Mouse (Mus musculus) cerebellum, adult 18-20 months (tissue): Measurements from ENCODE around the gene Ptpa.
A peak's percentile ranks its signal among the peaks of the same experiment; 100 is the strongest.

Experiments used
- DNase-seq, 2 experiments: peaks; one replicate each; pipeline ENCODE4 v3.0.0; 2021

Ptpa gene

DNA sequence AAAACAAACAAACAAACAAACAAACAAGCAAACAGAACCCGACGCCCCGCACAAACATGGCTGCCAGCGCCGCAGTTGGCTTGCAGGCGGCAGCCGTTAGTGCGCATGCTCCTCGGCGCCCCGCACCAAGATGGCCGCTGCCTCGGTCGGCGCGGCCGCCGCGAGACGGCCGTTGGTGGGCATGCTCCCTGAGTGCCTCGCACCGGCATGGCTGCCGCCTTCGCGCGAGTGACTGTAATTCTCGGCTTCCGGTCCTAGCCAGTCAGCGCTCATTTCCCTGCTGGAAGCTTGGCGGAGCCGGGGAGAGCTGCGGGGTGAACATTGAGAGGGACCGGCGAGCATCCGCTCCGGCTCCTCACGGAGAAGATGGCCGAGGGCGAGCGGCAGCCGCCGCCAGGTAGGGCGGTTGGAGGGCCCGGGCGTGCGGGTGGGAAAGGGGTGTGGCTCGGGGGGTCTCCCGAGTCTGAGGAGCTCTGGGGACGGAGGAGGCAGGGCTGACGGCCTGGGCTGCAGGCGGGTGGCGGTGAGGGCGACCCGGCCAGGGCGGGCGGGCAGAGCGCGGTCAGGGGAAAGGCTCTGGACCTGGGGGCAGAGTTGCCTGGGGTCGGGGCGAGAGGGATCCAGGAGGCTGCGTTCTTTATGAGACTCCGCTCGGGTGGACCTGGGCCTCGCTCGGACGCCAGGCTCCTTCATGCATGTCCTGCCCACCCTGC lies at the start of gene Ptpa:
Gene Ptpa (plus strand): TSS at position 104 of the 713 bp plus-strand sequence.
- peak; percentile 87 to 95 for DNase-seq

DNA sequence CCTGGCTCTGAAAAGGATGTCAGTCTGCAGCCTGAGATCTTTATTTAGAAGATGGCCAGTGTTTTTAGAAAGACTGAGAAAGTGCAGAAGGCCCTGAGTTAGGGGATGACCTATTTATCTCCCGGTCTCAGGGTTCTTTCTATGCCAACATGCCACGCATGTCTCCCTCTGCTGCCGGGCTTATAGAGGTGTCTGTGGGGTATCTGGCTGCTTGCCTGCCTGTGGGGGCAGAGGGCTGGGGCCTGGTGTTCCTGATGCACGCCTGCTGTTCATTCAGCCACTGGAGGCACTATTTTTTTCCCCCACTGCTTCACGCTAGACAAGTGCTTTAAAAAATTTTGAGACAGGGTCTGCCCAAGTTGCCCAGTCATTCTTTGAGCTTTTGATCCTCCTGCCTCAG lies 49.6 kb upstream of the Ptpa start:
- no peak for DNase-seq

DNA sequence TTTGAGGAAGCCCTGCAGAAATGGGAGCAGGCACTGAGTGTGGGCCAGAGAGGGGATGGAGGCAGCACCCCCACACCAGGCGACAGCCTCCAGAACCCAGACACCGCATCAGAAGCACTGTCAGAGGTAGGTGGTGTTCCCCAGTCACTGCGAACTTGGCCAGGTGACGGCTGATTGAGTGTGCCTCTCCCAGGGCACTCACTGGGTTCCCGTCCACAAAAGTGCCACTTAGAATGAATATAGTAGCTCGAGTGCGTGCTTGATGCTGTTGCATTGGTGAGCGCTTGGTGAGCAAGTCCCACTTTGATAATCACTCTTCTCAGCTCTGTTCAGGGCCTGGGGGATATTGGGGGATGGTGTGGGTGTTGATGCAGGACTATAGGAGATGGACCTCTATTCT lies 44.3 kb upstream of the Ptpa start:
- no peak for DNase-seq

DNA sequence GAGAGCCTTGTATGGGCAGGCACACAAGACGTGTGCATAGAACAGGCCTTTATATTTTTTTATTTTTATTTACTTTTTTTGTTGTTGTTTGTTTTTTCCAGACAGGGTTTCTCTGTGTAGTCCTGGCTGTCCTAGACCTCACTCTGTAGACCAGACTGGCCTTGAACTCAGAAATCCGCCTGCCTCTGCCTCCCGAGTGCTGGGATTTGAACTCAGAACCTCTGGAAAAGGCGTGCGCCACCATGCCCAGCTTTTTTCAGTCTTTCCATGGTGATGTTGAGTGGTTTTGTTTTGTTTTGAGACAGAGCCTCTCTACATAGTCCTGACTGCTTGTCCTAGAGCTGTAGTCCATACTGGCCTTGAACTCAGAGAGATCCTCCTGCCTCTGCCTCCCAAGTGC lies 43.1 kb upstream of the Ptpa start:
- no peak for DNase-seq

DNA sequence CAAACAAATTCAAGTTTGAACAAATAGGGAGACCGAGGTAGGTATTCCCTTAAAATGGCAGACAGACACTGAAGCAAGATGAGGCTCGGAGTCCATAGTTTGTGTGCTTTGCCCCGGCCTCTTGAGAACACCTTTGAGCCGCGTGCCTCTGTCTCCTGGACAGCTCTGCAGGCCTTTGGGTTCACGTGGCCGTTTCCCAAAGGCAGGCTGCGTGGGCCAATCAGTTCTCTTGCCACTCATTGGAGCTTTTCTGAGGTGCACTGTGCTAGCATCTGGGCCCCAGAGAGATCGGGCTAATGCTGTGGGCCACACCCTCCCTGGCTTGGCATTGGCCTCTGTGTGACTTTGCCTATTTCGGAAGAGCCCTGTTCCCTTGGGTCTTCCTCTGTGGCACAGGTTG lies 39.9 kb upstream of the Ptpa start:
- no peak for DNase-seq

DNA sequence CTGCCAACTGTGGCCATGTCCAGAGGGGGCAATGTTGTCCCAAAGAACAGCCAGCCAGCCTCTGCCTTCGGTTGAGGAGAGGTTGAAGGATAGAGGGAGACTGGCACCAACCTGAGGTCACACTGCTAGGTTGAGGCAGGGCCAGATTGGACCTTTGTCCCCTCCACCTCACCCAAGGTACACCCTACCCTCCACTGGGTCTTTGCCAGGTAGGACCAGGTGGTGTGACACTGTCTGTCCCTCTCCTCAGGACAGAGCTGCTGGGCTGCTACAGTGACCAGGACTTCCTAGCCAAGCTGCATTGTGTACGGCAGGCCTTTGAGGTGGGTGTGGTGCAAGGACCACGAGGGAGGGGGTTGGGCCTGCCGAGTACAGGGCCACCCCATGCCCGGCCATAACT lies 38.1 kb upstream of the Ptpa start:
- no peak for DNase-seq

DNA sequence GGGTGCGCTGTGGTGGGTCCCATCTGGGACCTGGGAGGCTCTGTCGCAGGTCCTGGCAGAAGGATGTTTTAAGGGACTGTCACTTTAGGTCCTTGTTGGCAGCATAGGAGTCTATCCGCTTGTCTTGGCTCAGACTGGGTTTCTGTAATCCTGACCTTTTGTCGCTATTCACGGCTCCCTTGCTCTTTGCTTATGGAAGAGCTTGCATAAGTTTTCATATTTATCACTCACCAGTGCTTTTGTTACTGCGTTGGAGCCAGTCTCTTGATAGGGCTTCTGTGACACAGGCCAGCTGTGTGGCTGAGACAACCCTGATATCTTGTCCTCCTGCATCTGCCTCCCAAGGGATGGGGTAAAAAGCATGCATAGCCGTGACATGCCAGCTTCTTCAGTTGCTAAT lies 36.5 kb upstream of the Ptpa start:
- DNase-seq = no peak

DNA sequence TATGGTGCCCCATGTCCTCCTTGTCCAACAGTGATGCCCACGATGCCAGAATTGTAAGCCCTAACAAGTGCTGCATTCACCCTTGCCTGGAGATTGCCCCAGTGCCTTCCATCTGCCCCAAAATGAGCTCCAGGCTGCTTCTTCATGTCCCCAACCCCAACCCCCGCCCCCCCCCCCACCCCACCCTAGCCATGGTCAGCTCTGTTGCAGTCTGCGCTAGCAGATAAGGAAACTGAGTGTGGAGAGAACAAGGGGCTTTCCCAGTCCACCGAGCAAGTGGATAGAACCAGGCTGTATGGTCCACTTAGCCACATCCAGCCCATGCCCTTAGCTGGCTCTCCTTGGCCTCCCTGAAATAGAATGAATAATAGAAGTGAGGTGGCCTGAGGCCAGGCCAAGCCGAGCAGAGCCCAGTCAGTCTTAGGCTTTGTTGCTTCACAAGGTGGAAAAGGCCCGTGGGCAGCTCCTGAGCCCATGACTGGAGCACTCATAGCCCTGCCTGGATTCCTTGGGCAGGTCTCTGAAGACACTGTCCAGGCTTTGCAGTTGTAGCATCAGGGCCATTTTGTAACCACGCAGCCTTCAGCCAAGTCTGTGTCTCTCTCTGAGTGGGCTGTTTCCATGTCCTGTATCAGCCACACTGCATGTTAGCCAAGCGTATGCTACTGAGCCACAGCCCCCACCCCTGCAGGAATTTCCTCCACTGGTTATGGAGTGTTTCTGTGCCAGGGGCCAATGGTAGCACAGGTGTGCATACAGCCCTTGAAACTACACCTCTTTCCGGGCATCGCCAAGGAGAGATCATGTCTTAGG lies 35.1 kb upstream of the Ptpa start:
- no peak for DNase-seq

DNA sequence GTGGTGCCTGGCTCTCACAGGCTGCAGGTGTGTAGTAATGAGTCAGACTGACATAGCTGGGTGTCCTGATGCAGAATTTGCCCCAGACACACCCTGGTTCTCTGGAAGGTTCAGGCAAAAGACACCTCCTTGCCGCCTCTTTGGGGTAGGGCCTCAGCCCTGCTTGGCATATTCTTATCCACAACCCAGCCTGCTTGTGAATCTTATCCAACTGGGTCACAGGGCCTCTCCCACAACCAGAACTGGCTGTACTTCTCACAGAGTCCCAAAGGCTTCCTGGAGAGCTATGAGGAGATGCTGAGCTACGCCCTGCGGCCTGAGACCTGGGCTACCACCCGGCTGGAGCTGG lies 34.5 kb upstream of the Ptpa start:
- DNase-seq = no peak

DNA sequence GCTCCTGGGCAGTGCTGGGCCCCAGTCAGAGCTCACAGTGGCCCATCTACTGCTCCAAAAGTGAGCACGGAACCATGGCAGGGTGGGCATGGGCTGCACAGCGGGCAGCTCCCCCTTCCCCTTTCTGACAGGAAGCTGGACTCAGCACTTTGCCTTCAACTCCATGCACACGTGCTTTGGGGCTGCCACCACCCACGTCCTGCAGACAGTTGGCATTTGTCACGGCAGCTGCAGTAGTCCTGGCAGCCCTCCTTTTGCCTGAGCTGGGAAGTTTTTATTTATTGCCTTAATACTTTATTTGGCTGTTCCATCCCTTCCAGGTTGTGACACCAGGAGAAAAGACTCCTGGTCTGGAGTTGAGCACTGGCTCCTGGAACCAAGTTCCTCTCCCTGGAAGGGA lies 31.0 kb upstream of the Ptpa start:
- DNase-seq = no peak

DNA sequence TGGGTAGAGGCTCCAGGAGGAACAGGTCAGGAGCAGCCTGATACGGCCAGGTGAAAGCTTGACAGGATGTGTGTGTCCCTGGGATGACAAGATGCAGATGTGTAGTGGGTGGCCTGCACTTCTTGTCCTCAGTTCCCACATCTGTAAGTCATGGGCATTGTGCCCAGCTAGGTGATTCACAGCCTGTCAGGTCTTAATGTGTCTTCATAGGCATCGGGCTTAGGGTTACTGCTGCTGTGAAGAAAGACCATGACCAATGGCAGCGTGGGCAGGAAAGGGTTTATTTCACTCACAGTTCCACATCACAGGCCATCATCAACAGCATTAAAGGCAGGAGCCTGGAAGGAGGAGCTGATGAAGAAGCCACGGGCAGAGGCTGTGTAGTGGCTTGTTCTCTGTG lies 30.2 kb upstream of the Ptpa start:
- no peak for DNase-seq

DNA sequence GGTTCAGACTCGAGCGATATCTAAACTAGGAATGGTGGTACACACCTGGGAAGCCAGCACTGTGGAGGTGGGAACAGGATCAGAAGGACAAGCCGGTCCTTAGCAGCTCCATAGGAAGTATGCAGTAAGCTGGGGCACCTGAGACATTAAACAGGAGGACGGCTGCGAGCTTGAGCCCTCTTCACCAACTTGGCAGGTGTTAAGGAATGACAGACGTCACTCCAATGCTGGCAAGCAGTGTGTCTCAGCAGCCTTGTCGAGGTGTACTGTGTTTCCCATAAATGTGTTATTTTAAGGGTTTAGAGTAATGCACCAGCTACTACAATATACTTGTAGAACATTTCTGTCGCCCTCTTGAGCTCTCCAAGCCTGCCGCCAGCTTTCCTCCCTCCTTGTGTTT lies 28.9 kb upstream of the Ptpa start:
- DNase-seq = no peak

DNA sequence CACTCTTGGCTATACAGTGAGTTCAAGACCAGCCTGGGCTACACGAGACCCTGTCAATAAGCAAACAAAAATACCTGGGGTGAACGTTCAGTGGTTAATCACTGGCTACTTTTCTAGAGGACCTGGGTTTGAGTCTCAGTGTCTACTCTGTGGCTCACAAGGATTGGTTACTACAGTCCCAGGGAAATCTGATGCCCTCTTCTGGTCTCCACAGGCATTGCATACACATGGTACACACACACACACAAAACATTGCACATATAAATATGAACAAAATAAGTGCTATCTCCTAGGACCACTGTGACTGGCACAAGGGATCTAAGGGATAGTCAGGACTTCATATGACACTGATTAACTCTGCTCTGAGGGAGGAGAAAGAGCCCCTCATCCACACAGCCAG lies 26.8 kb upstream of the Ptpa start:
- DNase-seq = no peak

DNA sequence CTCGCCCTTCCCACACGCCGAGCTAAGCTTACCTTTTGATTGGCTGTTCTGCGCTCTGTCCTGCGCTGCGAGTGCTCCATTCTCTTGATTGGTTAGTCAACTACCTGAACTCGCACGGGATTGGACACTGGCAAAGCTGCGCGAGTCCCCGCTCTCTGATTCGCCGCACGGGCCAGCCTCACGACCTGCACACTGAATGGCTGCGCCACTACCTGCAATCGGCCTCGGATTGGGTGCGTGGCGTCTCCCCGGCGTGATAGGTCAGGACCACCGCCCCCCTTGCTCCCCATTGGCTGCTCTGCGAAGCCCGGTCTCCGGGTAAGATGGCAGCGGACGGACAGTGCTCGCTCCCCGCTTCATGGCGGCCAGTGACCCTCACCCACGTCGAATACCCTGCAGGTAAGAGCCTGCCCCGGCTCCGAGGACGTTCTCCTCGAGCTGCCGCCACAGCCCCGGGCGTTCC lies 23.7 kb upstream of the Ptpa start, which contains the start of gene Dolpp1:
Gene Dolpp1 (plus strand): TSS at position 141 of the 463 bp plus-strand sequence.
- DNase-seq = peak; percentile 94 to 98

DNA sequence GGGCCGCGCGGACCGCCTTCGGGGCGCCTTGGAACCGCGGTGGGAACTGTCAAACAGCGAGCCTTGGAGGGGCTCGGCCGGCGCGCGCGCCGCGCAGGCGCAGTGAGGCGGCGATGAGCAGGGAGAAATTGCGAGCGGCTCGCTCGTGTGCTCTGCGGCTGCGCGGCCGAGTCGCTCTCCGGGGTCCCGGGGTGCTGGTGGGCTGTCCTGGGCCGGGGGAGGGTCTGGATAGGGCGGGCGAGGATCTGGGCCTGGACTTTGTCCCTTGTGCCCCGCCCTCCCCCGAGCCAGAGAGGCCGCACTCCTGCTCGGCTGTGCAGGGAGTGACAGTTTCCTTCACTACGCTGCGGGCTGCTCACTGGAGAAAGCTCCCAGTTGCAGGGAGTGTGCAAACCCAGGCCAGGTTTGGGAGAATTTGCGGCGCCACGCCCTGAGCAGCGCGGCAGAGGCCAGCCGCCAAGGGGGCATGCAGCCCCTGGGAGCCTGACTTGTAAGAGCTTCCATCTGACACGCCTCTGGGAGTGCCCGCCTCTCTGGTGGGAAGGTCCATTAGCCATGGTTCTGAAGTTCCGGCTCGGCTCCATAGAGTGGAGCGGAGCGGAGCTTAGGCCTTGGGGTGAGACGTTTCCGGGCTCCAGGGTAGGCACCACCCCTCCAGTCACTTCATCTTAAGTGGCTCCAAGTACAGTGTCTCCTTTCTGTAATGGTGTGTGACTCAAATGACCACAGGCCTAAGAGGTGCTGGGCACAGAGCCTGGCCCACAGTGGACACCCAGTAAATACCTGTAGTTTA lies 23.1 kb upstream of the Ptpa start:
- peak; percentile 59 to 86 for DNase-seq

DNA sequence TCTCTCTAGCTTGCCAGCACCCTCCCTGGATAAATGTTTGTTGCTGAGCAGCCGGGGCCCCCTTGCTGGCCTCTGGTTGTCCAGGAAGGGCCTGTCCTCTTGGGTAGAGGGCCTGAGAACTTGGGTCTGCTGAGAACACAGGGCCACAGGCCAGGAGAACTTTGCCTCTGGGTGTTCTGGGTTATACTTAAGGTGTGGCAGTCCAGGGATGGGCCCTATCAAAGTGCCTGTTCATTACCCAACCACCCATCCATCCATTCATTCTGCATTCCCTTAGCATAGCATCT lies 22.5 kb upstream of the Ptpa start:
- DNase-seq = no peak

DNA sequence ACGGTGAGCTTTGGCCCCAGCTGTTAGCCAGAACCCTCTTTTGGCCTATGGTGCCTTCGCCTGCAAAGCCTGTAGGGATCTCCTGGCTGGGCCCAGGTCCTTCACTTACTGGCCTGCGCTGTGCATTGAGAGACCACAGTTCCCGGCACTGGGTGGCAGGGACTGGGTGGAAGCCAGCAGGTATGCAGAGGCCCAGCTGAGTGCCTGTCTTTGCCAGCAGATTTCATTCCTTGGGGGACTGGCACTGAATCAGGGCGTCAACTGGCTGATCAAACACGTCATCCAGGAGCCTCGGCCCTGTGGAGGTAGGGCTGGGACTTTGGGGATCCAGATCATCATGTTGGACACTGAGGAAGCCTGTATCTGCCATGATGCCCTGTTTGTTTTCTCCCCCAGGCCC lies 20.1 kb upstream of the Ptpa start:
- no peak for DNase-seq

DNA sequence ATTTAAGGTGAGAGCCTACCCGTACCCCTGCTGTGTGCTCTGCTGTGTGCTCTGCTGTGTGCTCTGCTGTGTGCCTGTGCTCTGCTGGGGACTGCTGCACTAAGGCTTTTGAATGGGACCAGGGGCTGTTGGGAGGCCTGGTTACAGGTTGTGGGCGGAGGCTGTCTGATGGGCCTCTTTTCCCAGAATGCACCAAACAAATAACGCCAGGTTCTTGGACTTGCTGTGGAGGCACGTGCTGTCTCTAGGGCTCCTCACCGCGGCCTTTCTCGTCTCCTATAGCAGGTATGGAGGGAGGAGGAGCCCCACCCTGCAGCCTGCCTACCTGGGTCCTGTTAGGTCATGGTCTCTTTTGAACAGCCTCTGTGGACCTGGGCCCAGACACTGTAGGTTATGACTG lies 19.6 kb upstream of the Ptpa start:
- no peak for DNase-seq

DNA sequence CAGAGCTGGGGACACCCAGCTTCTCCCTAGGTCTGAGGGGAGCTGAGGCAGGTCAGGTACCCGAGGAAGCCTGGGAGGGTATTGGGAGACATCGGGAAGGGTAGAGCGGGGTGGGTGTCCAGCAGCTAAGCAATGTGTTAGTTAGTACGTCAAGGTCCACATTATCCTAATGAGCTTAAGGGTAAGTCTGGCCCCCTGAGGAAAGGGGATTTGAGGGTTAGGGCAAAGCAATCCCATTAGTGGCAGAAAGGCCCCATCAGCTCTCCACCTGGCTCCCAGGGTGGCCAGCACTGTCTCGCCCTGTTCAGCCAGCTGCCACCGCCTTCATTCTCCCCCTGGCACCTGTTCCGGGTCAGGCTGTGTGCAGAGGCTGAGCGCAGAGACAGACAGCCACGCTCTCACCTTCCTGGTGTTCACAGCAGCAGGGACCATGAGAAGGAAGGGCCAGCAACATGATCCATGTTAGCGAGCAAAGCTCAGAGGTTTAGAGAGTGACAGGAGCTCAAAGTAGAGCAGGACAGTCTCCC lies 17.8 kb upstream of the Ptpa start:
- no peak for DNase-seq

DNA sequence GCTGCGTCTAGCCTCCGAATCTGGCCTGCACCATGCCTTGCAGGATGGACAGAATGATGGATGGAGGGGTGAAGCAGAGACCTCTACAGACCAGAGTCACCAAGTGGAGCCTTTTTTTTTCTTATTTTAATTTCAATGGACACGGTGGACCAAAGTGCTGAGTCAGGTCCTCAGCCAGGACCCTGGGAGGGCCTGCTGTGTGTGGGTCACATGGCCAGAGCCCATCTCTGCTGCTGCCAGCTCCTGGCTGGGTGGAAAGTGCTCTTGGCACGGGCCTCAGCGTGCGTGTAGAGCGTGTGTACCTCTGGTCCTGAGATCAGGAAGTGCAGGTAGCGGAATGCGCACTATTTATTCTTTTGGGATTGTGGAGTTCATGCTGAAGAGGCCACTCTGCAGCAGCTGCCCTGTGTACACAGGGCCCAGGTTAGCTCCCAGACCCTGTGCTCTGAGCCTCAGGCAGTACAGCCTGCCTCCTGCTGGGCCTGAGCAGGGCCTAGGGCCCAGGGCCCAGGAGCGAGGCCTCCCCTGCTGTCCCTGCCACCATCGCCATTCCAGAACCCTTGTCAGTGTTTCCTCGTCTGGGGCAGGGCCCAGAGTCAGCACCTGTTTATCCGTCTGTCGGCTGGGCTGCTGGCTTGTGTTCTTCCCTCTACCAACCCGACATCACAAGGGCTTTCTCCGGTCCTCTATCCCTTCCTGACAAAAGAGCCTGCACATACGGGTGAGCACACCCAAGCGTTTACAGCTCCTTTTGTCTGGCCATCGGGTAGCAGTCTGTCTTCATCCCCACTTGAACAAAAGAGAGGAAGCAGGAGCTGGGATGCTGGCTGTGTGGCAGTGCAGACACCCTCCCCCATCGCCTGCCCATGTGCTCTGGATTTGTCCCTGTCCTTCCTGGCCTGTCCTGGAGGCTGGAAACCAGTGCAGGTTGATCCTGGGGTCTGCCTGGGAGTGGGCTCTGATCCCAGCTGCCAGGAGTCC lies 16.4 kb upstream of the Ptpa start:
- peak; percentile 82 to 87 for DNase-seq

DNA sequence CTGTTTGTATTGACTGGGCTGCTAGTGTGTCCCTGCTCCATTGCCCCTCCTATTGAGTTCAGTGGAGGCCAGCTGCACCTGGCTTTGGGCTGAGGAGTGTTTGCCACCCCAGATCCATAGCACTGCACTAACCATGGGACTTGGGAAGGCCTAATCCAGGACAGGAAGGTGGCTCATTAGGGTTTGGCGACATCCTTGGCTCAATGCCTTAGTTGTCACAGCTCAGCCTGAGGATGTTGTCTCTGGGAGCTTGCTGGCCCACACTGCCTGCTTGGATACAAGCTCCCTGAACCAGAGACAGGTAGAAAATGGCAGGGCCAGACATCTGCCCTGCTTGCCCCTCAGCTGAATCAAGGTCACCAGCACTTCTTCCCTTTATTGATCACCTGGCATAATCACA lies 14.3 kb upstream of the Ptpa start:
- peak in 1 of 2 experiments; percentile 39 for DNase-seq

DNA sequence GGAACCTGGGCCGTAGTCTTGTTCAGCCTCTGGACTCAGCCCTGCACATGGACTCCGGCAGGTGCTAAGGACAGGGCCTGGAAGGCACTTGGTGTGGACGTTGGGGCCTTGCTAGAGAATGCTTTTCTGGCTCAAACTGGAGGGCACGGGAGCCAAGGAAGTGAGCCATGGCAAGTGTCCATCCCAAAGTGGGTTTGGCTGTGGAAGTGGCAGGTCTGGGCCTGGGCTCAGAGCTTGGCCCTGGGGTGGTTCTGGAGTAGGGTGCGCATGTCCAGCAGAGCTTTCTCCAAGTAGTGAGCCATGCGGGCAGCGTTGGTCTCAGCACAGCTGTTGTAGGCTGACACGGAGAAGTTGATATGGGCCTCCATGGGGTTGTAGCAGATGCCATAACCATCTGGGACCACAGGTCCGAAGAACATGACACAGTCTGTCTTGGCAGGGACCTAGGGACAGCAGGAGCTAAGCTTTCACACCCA lies 13.4 kb upstream of the Ptpa start:
- peak; percentile 59 to 66 for DNase-seq
